Mouse (Mus musculus) embryonic stem cell, embryonic (primary cell): ENCODE measurements around the gene Tmem108.

ENCODE experiments used
- CTCF ChIA-PET, 4 experiments: fragments of 300-600 bp in 2 of 4; fragments of 350-600 bp in 2 of 4; sonication (Branson Sonifier 250); formaldehyde crosslinking; loops; one replicate each; lab custom pipeline; 2022; ENCODE audit warnings: inconsistent platforms in 2 of 4; lab: Charles Lee
- POLR2A ChIA-PET, 4 experiments: fragments of 300-600 bp in 2 of 4; fragments of 350-600 bp in 2 of 4; sonication (Branson Sonifier 250); formaldehyde crosslinking; loops; one replicate each; lab custom pipeline; 2022; ENCODE audit warnings: antibody characterized with exemption in 4 of 4, inconsistent platforms in 1 of 4; lab: Charles Lee

Gene Tmem108

GRCm38 (mm10) chr9:103591962-103592361 lies 169.7 kb downstream of the Tmem108 start:
- POLR2A ChIA-PET = interaction anchor here in 1 of 4 experiments (0.7 kb wide), 1 partner anchor 18 kb away, joined by 4 read pairs; no protein-coding TSS in a partner anchor
- CTCF ChIA-PET = no interaction called here

DNA sequence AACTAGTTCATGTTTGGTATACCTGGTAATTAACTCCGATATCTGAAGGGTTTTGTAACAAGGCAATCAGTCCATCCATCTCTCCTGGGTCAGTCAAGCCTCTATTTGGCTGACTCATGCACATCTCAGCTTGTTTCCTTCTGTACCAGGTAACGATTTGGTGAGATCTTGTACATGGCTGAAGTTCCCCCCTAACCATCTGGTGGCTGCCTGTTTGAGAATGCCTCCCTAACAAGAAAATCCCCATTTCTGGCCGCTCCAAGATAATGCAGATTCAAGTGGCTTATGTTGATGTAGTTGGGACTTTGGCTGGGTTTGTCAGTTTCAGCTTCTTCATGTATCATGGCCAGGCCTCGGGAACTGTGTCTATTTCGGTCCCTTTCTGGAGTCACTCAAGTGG lies 170.8 kb downstream of the Tmem108 start:
- CTCF ChIA-PET = interaction anchor here in 1 of 4 experiments (0.7 kb wide), 1 partner anchor 10 kb away, joined by 3 read pairs; no protein-coding TSS in a partner anchor
- POLR2A ChIA-PET = interaction anchor here in 1 of 4 experiments (0.6 kb wide), 1 partner anchor 456 kb away, joined by 3 read pairs; no protein-coding TSS in a partner anchor

GRCm38 (mm10) chr9:103584865-103585264 lies 176.8 kb downstream of the Tmem108 start:
- ChIA-PET CTCF (interaction anchor here in 1 of 4 experiments (0.7 kb wide), 1 partner anchor 13 kb away, joined by 3 read pairs; no protein-coding TSS in a partner anchor), POLR2A (interaction anchor here in 1 of 4 experiments (0.5 kb wide), 1 partner anchor 443 kb away, joined by 4 read pairs; no protein-coding TSS in a partner anchor)

DNA sequence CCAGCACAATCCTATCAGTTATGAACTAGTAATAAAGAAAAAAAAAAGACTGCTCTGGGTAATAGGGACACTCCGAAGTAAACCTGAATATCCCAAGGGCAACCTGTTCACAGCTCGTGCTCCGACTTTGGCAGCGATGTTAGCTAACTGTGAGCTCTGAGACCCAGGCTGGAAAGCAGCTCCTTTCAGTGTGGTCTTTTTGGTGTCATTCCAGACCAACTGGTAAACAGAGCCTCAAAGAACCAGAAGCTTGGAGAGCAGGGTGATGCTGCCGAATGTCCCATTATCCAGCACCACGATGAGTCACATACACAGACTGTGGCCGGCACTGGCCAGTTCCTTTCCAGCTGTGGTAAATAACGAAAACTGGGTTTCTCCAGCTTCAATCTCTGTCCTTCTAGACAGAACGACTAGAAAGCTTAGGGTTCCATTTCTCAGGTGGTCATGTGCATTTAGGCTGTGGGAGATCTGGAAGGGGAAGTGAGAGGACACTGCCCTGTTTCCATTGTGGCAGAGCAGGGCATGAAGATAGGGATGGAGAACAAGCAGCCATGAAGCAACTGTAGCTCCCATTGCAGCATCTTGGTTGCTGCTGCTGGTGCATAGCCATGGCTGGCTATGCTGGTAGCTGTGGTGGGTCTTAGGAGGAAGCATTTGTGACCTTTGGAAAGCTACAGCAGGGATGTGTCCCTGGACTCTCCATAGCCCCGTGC lies 179.2 kb downstream of the Tmem108 start:
- ChIA-PET POLR2A (interaction anchor here in 2 of 4 experiments (1.4 to 2.0 kb wide), 2 partner anchors 17 kb away, joined by 3 to 4 read pairs; no protein-coding TSS in a partner anchor), CTCF (interaction anchor here in 3 of 4 experiments (0.6 to 1.2 kb wide), 3 partner anchors 18 to 23 kb away, joined by 3 to 4 read pairs (median 3); no protein-coding TSS in a partner anchor)

DNA sequence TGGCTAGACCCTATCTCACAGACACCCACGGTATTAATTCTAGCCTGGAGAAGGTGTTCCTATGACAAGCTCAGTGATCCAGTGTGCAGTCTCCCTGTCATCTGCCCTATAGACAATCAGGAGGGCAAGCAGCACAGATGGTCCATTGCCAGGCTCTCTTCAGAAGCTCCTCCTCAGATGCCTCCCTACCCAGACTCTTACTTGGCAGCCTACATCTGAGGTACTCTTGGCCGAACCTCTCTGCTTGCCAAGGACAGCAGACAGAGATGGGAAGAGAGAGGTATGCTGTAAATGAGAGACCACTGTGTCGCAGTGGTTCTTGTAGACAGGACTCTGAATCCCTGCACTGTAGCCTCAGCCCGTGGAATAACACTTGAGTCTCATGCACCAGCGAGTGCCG lies 181.0 kb downstream of the Tmem108 start:
- ChIA-PET CTCF (interaction anchor here in 1 of 4 experiments (1.1 to 1.3 kb wide), 2 partner anchors 44 to 90 kb away, joined by 3 to 5 read pairs; no protein-coding TSS in a partner anchor), POLR2A (no interaction called here)

DNA sequence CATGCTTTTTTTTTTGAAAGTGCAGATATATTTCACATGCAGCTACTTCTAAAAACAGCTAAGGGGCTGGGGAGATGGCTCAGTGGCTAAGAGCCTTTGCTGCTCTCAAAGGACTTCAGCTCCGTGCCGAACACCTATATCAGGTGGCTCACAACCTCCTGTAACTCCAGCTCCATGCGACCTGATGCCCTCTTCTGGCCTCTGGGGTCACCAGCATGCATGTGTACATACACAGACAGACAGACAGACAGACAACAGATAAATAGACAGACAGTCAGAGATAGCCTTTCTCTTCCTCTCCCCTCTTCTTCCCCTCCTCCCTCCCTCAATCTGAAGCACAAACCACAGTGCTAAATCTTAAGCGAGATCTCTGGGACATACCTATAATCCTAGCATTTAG lies 181.5 kb downstream of the Tmem108 start:
- ChIA-PET CTCF (interaction anchor here in 1 of 4 experiments (1.1 to 1.3 kb wide), 2 partner anchors 44 to 90 kb away, joined by 3 to 5 read pairs; no protein-coding TSS in a partner anchor), POLR2A (no interaction called here)

- ChIA-PET POLR2A (no interaction called here), CTCF (interaction anchor here in 2 of 4 experiments (1.3 to 2.1 kb wide), 4 partner anchors 15 to 89 kb away, joined by 3 to 8 read pairs (median 6); no protein-coding TSS in a partner anchor)
Measured at GRCm38 (mm10) chr9:103579411-103580026, 182.1 kb downstream of the Tmem108 start.

- ChIA-PET CTCF (interaction anchor here in 3 of 4 experiments (0.7 to 2.1 kb wide), 3 partner anchors 13 to 79 kb away, joined by 3 to 8 read pairs (median 5); no protein-coding TSS in a partner anchor), POLR2A (interaction anchor here in 1 of 4 experiments (0.8 to 1.1 kb wide), 3 partner anchors 10 to 352 kb away, joined by 3 to 4 read pairs (median 3); no protein-coding TSS in a partner anchor)
Measured at GRCm38 (mm10) chr9:103577731-103578130, 183.9 kb downstream of the Tmem108 start.

DNA sequence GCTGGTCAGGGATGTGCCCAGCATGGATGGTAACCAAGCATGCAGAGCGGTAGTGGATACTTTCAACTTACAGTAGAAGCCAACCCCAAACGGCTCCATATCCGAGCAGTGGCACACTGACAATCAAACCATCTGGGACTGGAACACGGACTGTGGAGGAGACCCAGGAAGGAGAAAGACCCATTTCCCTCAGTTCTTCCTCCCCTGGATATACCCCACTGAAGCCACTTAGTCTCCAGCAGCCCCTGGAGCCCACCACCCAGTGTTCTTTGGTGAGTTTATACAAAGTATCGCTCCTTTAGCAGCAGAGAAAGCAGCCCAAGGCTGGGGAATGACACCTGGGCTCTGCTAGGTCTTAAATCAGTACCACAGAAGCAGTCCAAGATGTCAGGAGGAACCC lies 184.5 kb downstream of the Tmem108 start:
- ChIA-PET POLR2A (interaction anchor here in 1 of 4 experiments (0.6 to 1.1 kb wide), 4 partner anchors 9 to 351 kb away, joined by 3 to 4 read pairs (median 3); no protein-coding TSS in a partner anchor), CTCF (interaction anchor here (0.7 to 2.2 kb wide), 7 partner anchors 12 to 82 kb away, joined by 3 to 13 read pairs (median 5); no protein-coding TSS in a partner anchor)

GRCm38 (mm10) chr9:103575901-103576300 lies 185.7 kb downstream of the Tmem108 start:
- POLR2A ChIA-PET = no interaction called here
- CTCF ChIA-PET = interaction anchor here in 3 of 4 experiments (0.6 to 2.2 kb wide), 13 partner anchors 11 to 709 kb away, joined by 3 to 13 read pairs (median 4); no protein-coding TSS in a partner anchor

DNA sequence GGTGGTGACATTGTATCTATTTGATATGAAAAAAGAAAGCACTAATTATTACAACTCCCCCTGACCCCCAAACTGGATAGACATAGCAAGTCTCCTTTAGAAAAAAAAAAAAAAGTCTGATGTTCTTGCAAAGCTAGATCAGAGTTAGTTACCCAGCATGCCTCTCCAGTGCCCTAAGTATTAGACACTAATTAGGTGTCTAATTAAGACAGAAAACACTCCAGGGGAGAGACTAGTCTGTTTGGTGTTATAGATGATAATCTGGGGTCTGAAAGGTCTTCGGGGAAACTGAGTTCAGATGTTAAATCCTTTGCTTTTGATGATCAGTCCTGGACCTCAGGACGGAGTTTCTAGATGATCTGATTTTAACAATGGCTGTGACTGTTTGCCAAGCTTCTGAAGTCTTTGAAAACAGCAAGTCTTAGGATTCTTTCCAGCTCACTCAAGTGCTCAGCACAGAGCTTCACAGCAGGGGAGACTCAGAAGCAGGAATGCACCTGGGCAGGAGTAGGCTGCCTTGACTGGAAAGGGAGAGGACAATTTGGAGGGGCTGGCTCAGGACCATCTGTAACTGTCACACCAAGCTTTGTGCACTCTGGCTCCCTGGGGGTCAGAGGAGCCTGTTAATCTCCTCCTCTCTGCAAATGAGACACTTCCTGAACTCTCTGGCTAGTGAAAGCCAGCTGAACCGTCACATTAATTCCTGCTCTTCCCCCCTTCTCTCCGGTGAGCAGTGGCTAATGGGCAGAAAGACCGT lies 187.5 kb downstream of the Tmem108 start:
- ChIA-PET POLR2A (interaction anchor here in 2 of 4 experiments (0.6 to 2.1 kb wide), 4 partner anchors 10 to 18 kb away, joined by 4 to 10 read pairs (median 4); no protein-coding TSS in a partner anchor), CTCF (interaction anchor here (0.6 to 2.5 kb wide), 11 partner anchors 10 to 689 kb away, joined by 3 to 13 read pairs (median 3); no protein-coding TSS in a partner anchor)

DNA sequence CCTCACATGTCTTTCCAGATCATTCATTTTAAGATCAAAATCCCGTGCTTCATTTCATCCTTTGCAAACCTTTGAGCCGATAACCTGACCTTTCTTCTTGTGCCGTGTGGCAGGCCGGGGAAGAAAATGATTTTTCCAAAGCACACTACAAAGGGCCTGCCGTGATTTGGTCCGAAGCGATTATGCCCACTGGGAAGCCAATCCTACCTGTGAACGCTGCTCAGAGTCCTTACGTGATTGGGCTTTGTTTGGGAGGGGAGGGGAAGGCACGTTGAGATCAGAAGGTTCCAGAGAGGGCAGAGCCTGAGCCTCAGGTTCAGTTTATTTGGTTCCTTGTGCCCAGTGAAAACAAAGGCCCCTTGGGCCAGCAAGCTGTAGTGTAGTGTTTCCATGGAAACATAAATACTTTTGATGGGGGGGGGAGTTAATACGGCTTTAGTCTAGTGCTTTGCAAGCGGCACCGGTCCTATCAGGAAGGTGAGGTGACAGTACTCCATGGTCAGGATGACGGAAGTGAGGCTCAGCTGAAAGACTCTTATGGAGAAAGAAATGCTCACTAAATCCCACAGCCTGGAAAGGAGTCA lies 191.4 kb downstream of the Tmem108 start:
- POLR2A ChIA-PET = interaction anchor here in 1 of 4 experiments (1.8 kb wide), 1 partner anchor 10 kb away, joined by 7 read pairs; no protein-coding TSS in a partner anchor
- CTCF ChIA-PET = interaction anchor here in 2 of 4 experiments (0.6 to 3.7 kb wide), 4 partner anchors 10 to 188 kb away, joined by 3 to 17 read pairs (median 7); no protein-coding TSS in a partner anchor

DNA sequence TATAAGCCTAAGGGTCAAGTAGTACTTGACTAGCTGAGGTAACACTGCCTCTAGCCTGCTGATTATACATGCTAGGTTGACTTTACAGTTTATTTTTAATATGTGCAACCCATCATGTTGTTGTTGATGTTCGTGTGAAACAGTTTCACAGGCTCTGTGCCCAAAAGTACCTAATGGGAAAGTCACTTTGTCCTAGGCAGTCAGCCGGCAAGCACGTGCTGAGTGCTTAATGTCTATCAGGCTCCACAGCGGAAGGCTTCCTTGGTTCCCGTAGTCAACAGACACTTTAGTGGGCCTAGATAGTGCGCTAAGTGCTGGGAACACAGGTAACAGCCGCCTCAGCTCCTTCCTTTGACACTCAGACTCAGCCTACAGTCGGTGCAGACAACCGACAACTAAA lies 192.7 kb downstream of the Tmem108 start:
- ChIA-PET POLR2A (interaction anchor here in 1 of 4 experiments (1.8 kb wide), 1 partner anchor 9 kb away, joined by 7 read pairs; no protein-coding TSS in a partner anchor), CTCF (interaction anchor here in 2 of 4 experiments (0.6 to 1.3 kb wide), 3 partner anchors 9 to 244 kb away, joined by 3 to 5 read pairs (median 3); no protein-coding TSS in a partner anchor)

DNA sequence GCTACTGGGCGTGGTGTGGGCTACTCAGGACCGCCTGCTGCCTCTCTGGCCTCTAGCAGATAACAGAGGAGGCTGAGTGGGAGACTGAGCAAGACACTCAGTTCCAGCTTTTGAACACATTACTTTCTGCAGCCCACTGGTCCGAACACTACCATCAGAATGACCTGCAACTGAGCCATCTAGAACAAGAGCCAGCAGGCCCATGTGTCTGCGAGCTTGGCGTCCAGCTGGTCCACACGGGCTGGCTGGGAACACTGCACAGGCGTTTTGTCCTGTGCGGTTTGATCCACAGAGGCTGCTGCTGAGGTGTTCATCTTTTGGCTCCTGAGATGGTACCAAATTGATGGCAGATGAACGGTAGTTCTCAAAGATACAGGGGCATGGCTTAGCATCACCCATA lies 196.5 kb downstream of the Tmem108 start:
- ChIA-PET POLR2A (interaction anchor here in 2 of 4 experiments (1.0 to 1.6 kb wide), 4 partner anchors 11 to 70 kb away, joined by 3 to 4 read pairs (median 4); no protein-coding TSS in a partner anchor), CTCF (interaction anchor here (0.5 to 2.7 kb wide), 20 partner anchors 8 to 437 kb away, joined by 3 to 14 read pairs (median 4); no protein-coding TSS in a partner anchor)

- ChIA-PET POLR2A (interaction anchor here in 2 of 4 experiments (0.6 to 1.6 kb wide), 11 partner anchors 10 to 205 kb away, joined by 3 to 10 read pairs (median 3); no protein-coding TSS in a partner anchor), CTCF (interaction anchor here (0.6 to 2.7 kb wide), 59 partner anchors 8 to 1754 kb away, joined by 3 to 14 read pairs (median 3); no protein-coding TSS in a partner anchor)
Measured at GRCm38 (mm10) chr9:103563864-103564610, 197.6 kb downstream of the Tmem108 start.

DNA sequence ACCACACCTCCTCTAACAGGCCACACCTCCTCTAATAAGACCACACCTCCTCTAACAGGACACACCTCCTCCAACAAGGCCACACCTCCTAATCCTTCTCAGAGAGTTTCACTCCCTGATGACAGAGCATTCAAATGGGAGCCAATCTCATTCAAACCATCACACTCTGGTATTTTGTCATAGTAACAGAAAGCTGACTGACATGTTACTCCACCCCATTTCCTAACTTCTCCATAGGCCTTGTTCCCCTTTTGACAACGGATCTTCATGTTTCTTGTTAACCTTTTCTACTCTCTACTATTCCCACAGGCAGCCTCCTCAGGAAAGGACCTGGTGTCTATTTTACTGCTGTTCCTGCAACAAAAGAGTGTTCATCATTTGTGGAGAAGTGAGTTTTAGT lies 199.6 kb downstream of the Tmem108 start:
- ChIA-PET POLR2A (no interaction called here), CTCF (interaction anchor here in 1 of 4 experiments (0.6 kb wide), 1 partner anchor 39 kb away, joined by 9 read pairs; no protein-coding TSS in a partner anchor)
